Mouse (Mus musculus): ENCODE measurements around the gene Rd3. TPM values are rescaled to one million over a fixed set of nuclear protein-coding genes. Genes with fewer than 3 reads are reported as not detected.

The Rd3 gene
- total RNA-seq, 1 experiment from 2014 or later, result not detected

DNA sequence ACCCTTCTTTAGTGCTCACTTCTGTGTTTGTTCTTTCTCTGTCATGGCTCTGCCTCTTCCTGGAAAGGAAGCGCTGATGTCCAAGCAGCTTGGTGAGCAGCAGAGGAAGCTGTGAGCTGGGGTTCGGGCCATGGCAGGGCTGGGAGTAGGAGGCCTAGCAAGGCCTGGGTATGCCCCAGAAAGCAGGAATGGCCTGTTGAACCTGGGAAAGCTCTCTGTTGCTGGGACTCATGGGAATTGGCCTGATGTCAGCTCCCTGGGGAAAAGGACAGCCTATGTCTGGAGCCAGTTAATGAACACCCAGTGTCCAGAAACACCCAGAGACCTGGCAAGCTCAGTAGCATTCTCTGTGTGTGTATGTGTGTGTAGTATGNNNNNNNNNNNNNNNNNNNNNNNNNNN lies 20.3 kb upstream of the Rd3 start:
- ATAC-seq (replicated peaks in 1 of 2; ENCODE audit: insufficient read depth in 1 of 2, low FRiP score in 2 of 2, low TSS enrichment in 1 of 2, low read depth in 1 of 2, poor library complexity in 2 of 2, severe bottlenecking in 2 of 2), result no peak

DNA sequence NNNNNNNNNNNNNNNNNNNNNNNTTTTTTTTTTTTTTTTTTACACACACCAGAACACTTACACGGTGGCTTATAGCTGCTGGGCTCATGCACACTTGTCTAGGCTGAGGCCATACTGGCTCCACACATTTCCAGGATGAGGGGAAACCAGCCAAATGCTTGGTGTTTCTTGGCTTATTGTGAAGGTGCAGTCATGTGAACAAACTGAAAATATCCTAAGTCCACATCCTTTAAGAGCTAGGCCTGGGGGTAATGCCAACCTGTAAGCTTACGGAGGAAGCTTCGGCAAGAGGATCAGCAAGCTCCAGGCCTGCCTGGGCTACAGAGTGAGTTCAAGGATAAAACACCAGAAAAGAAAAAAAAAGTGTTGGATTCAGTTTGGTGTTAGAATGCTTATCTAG lies 19.8 kb upstream of the Rd3 start:
- no peak for ATAC-seq (replicated peaks in 1 of 2; ENCODE audit: insufficient read depth in 1 of 2, low FRiP score in 2 of 2, low TSS enrichment in 1 of 2, low read depth in 1 of 2, poor library complexity in 2 of 2, severe bottlenecking in 2 of 2)

DNA sequence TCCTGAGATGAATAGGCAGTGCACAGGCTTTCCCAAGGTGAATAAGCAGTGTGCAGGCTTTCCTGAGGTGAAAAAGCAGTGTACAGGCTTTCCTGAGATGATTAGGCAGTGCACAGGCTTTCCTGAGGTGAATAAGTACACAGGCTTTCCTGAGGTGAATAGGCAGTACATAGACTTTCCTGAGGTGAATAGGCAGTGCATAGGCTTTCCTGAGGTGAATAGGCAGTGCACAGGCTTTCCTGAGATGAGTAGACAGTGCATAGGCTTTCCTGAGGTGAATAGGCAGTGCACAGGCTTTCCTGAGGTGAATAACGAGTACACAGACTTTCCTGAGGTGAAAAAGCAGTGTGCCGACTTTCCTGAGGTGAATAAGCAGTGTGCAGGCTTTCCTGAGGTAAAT lies 16.2 kb upstream of the Rd3 start:
- no peak for ATAC-seq (replicated peaks in 1 of 2; ENCODE audit: insufficient read depth in 1 of 2, low FRiP score in 2 of 2, low TSS enrichment in 1 of 2, low read depth in 1 of 2, poor library complexity in 2 of 2, severe bottlenecking in 2 of 2)

DNA sequence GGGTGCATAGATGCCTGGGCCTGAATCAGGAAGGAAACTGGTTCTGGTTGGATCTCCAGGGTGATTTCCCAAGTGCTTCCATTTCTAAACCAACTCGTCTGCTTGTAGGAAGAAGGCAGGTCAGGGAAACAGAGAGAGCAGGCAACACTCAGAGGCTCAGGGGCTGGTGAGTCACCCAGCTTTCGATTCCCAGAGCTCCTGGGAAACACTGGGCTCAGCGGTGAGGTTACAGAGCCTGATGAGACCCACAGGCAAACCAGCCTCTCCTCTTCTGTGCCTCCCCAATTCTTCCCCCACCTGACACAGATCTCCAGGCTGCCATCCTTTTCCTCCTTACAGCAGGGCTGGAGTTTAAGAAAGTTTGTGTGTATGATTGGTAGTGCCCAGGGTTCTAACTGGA lies 13.8 kb upstream of the Rd3 start:
- no peak for ATAC-seq (replicated peaks in 1 of 2; ENCODE audit: insufficient read depth in 1 of 2, low FRiP score in 2 of 2, low TSS enrichment in 1 of 2, low read depth in 1 of 2, poor library complexity in 2 of 2, severe bottlenecking in 2 of 2)

DNA sequence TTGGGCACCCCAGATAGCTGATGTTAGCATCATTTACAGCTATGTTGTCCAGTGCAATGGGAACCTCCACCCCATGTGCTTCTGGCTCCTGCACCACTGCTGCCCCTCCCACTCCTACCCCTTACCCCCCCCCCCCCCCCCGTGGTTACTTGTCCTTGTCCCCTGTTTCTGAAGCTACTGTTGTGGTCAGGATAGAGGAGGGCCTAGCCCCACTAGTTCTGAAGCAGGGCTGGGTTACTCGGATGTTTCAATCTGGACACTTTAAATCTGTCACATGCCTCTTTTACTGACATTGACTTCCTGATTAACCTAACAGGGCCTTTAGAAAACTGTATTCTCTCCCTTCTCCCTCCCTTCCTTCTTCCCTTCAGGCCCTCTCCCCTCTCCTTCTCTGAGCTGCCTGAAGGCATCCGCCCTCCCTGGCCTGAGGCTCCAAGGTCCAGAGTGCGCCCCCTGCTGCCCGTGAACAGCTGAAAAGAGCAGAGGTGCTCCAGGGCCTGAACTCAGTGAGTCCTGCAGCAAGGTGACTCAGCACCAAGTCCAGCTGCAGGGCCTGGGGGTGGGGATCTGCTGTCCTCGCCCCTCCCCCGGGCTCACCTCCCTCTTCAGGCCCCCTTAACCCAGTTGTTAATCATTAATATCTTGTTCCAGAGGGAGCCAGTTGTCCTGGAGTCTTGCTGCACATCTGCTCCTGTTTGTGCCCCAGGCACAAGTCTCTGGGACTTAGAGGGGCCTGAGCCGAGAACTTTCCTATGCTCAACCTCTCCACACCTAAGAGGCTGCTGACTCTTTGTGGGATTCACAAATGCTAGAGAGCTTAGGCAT lies 13.0 kb upstream of the Rd3 start:
- ATAC-seq (replicated peaks in 1 of 2; ENCODE audit: insufficient read depth in 1 of 2, low FRiP score in 2 of 2, low TSS enrichment in 1 of 2, low read depth in 1 of 2, poor library complexity in 2 of 2, severe bottlenecking in 2 of 2), result peak; percentile 78 to 81

DNA sequence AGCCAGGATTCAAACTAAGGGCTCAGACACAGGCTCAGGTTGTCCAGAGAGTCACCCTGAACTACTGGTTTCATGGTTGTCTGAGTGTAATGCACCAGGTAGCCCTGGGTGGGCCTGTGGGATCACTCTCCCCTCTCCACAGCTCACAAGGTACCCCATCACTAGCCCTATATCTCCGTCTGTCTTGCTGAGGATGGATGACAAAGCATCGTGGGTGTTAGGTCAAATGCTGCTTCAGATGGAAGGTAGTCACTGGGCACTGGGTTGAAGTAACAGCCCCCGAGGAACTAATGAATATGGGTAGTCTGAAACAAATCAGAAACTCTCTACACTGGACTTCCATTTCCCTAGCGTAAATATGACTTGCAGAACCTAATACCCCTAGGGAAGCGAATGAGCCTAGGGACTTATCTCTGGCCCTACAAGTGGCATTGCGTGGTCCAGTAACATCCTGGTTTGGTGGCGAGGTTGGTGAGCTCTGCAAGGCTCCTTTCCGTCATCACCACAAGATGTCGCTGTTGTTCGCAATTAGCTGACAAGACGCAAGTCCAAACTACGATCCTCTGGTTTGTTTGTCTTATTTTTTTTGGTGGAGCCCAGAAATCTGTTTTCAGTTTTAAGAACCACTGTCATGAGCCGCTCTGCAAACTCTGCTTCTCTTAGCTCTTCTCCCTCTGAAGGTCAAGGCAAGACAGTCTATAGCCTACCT lies 12.2 kb upstream of the Rd3 start:
- peak; percentile 82 to 91 for ATAC-seq (replicated peaks in 1 of 2; ENCODE audit: insufficient read depth in 1 of 2, low FRiP score in 2 of 2, low TSS enrichment in 1 of 2, low read depth in 1 of 2, poor library complexity in 2 of 2, severe bottlenecking in 2 of 2)

DNA sequence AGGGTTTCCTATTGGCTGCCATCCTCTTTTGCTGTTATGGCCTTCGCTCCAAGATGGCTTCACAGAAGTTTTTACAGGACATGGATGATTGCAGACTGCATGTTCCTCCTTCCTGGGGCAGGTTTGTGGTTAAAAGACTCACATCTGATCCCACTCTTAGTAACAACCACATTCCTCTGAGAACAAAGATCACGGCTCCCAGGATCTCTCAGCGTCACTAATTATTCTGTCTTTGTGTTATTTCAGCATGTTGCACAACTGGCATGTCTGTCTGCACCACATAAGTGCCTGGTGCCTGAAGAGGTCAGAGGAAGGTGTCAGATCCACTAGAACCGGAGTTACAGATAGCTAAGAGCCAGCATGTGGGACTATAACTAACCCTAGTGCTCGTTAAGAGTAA lies 7.2 kb upstream of the Rd3 start:
- no peak for ATAC-seq (replicated peaks in 1 of 2; ENCODE audit: insufficient read depth in 1 of 2, low FRiP score in 2 of 2, low TSS enrichment in 1 of 2, low read depth in 1 of 2, poor library complexity in 2 of 2, severe bottlenecking in 2 of 2)

DNA sequence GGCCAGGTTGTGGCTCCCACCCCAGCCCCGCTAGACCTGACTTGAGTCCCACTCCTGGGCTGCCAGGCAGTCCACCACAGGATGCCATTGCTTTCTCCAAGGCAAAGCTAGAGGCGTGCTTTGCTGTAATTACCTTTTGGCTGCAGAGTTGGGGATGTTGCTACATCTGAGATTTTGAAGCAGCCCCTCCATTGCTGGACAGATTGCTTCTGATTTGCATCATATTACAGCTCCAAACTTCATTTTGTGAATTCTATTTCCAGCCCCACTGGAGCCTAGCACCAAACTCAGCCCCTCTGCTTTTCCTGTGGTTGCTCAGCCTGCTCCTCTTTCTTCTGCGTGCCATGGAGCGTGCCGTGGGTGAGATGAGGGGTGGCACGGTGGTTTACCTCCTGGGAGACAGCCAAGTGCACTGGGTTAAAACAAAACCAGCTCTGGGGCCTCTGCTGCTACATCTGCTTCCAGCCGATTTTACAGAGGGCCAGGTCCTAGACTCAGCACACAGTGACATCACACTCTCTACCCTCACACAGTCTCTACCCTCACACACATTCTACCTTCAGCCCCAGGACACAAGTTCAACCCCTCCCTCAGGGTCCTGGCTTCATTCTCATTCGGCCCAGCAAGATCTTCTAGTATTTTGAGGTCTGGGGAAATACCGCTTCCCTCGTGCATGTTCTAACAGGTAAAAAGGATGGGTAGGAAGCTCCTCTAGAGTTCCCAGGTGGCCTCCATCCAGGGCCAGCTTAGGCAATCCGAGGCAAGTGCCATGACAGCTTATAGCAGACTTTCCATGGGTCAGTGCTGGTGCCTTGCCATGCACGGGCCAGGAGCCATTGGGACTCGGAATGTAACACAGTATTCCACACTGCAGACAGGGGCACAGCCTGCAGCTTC lies 2.4 kb upstream of the Rd3 start:
- ATAC-seq (replicated peaks in 1 of 2; ENCODE audit: insufficient read depth in 1 of 2, low FRiP score in 2 of 2, low TSS enrichment in 1 of 2, low read depth in 1 of 2, poor library complexity in 2 of 2, severe bottlenecking in 2 of 2), result peak; percentile 29 to 74

DNA sequence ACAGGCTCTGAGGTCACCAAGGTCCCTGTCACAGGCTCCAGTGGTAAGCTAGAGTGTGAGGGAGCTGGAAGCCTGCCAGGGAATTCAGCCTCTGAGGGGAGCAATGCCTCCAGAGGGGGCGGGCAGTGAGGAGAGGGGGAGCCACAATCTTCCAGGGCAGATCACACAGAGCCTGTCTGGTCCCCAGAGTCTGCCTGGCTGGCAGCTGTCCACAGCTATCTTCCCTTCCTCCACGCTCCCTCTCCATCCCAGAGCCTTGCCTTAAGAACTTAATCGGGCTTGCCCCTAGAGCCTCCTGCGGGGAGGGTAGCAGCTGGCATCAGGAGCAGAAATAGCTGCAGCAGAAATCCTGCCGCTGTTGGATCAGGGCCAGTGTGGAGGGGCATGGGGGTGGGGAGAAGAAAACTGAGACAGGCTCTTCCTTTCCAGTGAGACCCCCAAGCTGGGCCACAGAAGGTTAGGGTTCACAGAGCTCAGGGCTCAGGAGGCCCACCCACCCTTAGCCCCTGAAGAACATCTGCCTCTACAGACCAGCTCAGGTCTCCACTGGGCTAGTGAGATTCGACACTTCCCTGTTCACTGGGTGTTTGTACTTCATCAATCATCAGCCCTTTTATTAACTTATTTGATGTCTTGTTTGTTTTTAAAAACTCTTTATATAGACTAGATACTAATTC lies 4.4 kb downstream of the Rd3 start:
- ATAC-seq (replicated peaks in 1 of 2; ENCODE audit: insufficient read depth in 1 of 2, low FRiP score in 2 of 2, low TSS enrichment in 1 of 2, low read depth in 1 of 2, poor library complexity in 2 of 2, severe bottlenecking in 2 of 2), result no peak

DNA sequence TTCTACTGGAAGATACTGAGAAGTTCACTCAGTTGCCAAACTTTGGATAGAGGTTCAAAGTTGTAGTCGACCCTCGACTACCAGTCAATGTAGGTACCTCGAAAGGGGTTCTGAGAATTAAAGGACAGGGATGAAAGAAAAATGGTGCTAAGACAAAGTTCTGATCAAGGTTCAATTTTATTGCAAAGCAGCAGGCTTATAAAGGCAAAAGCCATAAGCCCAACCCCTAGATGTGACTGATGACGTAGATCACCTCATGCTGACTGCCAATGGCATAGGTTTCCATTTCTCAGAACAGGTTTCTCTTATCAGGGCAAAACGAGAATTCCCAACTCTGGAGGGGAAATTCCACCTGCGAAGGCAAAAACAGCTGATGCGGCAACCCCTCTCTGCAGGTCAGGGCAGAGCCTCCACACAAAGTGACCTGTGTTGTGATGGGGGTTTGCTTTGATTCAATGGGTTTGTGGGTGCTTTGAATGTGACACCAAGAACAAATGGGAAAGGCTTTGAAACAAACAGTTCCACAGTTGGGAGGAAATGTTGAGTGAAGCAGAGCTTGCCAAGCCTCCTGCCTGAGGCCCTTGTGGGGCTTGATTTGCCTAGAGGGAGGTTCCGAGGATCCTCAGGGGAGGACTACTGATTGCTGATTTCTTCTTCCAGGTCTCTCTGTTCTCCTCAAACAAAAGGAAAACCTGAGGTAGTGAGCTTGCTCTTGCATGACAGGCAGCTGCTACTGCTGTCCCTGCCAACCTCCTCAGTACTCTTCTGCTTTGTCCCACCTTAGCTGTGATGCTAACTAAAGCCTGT lies 9.7 kb downstream of the Rd3 start:
- no peak for ATAC-seq (replicated peaks in 1 of 2; ENCODE audit: insufficient read depth in 1 of 2, low FRiP score in 2 of 2, low TSS enrichment in 1 of 2, low read depth in 1 of 2, poor library complexity in 2 of 2, severe bottlenecking in 2 of 2)

DNA sequence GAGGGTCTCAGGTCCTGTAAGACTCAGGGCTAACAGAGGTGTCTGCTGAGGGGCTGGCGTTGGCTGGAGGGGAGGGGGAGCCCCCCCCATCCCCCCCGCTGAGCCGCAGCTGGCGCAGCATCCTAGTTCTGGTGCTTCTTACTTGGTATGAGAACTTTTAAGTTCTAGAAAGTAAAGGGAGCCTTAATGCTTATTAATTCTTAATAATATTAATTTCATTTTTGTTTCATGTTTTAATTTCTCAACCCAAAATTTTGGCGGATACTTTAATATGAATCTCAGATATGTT lies 10.3 kb downstream of the Rd3 start:
- no peak for ATAC-seq (replicated peaks in 1 of 2; ENCODE audit: insufficient read depth in 1 of 2, low FRiP score in 2 of 2, low TSS enrichment in 1 of 2, low read depth in 1 of 2, poor library complexity in 2 of 2, severe bottlenecking in 2 of 2)

DNA sequence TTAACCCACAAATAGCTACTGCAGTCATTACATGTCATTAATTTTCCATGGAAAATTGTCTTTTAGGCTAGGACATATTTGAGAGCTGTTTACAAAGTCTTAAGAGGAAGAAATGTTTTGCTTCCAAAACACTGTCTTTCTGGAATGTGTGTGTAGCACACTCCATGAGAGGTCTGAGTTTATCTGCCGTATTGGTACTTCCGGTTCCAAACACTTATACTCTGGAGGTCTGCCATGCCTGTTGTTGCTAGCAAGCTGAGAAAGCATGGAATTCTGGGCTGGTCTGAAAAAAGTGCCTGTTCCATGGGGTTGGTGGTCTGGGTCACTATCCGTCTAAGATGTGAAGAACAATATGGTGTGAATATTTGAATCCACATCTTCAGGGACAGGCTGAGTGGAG lies 11.5 kb downstream of the Rd3 start:
- no peak for ATAC-seq (replicated peaks in 1 of 2; ENCODE audit: insufficient read depth in 1 of 2, low FRiP score in 2 of 2, low TSS enrichment in 1 of 2, low read depth in 1 of 2, poor library complexity in 2 of 2, severe bottlenecking in 2 of 2)

DNA sequence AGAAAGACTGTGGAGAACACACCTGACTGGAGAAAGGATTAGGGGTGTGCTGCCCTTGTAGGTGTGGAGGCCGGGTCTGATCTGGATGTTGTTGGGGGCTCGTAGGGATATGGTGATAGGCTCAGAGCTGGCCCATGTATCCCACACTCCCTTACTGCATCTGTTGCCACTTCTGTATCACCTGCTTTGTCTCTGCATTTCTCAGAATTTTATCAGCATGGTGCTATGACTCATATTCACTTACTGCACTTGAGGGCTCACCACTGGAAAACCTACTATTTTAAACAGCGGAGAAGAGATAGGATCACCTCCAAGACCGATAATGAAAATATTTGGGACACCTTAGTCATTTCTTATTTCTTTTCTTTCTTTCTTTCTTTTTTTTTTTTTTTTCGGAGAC lies 11.9 kb downstream of the Rd3 start:
- ATAC-seq (replicated peaks in 1 of 2; ENCODE audit: insufficient read depth in 1 of 2, low FRiP score in 2 of 2, low TSS enrichment in 1 of 2, low read depth in 1 of 2, poor library complexity in 2 of 2, severe bottlenecking in 2 of 2), result no peak

DNA sequence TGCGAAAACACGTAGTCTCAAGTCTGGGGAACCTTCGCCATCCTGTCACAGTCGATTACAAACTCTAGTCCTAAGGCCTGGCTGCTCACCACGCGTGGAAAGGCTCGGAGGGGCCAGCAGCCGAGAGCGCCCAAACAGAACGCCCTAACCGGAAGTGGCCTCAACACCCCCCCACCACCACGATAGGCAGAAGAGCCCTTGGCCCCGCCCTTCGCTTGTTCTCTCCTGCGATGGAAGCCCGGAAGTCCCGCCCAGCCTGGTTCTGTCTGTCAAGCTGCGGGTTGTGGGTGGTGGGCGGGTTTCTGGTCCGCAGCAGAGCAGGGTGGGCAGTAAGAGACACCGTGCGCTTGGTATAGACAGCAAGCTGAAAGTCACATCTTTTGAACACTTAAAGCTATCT lies 12.8 kb downstream of the Rd3 start:
- ATAC-seq (replicated peaks in 1 of 2; ENCODE audit: insufficient read depth in 1 of 2, low FRiP score in 2 of 2, low TSS enrichment in 1 of 2, low read depth in 1 of 2, poor library complexity in 2 of 2, severe bottlenecking in 2 of 2), result peak; percentile 99 to 100

DNA sequence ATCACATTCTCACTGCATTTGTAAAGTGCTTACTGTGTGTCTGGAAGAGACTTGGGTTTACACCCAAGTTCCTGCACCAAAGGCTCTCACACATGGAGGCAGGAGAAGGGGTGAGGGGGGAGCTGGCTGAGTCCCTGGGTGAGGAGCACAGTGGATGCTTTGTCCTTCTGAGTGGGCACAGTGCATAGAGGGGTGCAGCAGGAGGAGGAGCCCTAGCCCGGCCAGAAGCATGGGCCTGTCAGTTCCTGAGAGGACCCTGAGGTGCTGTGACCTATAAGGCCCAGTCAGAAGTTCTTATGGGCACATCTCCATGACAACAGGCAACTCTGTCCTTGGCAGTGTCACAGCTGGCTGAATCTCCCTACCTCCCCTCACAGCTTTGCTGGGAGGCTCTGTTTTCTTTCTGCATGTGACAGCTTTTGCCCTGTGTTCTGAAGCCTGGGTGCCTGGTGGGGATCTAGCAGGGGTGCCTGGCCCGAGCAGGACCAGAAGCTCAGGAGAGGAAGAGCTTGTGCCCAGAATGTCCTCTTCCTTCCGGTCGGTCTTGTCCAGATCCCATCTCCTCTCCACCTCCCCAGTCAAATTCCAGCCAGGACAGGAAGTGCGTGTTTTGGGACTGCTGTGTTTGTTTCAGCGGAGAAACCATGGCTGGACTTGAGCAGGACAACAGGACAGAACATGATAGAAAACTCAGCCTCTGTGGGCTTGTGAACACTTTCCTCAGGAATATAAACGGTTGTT lies 15.0 kb downstream of the Rd3 start:
- ATAC-seq (replicated peaks in 1 of 2; ENCODE audit: insufficient read depth in 1 of 2, low FRiP score in 2 of 2, low TSS enrichment in 1 of 2, low read depth in 1 of 2, poor library complexity in 2 of 2, severe bottlenecking in 2 of 2), result no peak

DNA sequence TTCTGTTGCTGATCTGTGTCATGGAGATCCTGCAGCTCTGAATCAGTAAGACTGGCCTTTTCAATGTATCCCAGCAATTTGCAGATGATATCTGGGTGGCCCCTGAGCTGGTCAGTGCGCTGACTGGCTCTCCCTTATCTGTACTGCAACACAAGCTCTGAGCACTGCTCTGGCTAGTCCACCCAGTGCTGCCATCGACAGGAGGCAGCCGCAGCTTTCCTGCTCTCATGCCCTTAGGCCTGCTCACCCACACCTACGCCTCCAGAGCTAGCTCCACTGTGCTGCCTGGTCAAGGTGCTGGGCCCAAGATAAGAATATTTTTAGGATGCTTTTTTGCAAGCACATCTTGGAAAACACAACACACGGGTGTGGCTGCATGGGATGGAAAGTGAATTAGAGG lies 17.3 kb downstream of the Rd3 start:
- ATAC-seq (replicated peaks in 1 of 2; ENCODE audit: insufficient read depth in 1 of 2, low FRiP score in 2 of 2, low TSS enrichment in 1 of 2, low read depth in 1 of 2, poor library complexity in 2 of 2, severe bottlenecking in 2 of 2), result no peak
